Mouse (Mus musculus): ENCODE measurements at regions not wholly inside any gene's neighbourhood (a gene's known extent, or its start where the extent isn't known, plus 50 kb on each side); places are given as distances from the start of the nearest gene placed in this dataset.
"Not testable (repeated sequence)": the region's sequence is repeated elsewhere in the genome, so short reads cannot be mapped to it uniquely, and the experiment has no call there.

- DNase-seq (ENCODE audit: low read depth, low spot score), result no peak
Measured at GRCm38 (mm10) chr4:10670846-10671428, 203.4 kb upstream of the 2610301B20Rik start.

- no peak for DNase-seq (ENCODE audit: low read depth, low spot score)
Measured at GRCm38 (mm10) chr4:10691086-10691485, 183.2 kb upstream of the 2610301B20Rik start.

GRCm38 (mm10) chr4:10692860-10693259, 181.4 kb upstream of the 2610301B20Rik start:
- DNase-seq (ENCODE audit: low read depth, low spot score), result no peak

GRCm38 (mm10) chr4:10693446-10694105, 180.7 kb upstream of the 2610301B20Rik start:
- DNase-seq (ENCODE audit: low read depth, low spot score), result no peak

GRCm38 (mm10) chr4:10694106-10694748, 180.1 kb upstream of the 2610301B20Rik start:
- not testable (repeated sequence) for DNase-seq (ENCODE audit: low read depth, low spot score)

GRCm38 (mm10) chr4:10697225-10697836, 177.0 kb upstream of the 2610301B20Rik start:
- DNase-seq (ENCODE audit: low read depth, low spot score), result no peak

- DNase-seq (ENCODE audit: low read depth, low spot score), result no peak
Measured at GRCm38 (mm10) chr4:10698637-10699036, 175.7 kb upstream of the 2610301B20Rik start.

GRCm38 (mm10) chr4:10701479-10701878, 172.8 kb upstream of the 2610301B20Rik start:
- DNase-seq (ENCODE audit: low read depth, low spot score), result no peak

- DNase-seq (ENCODE audit: low read depth, low spot score), result no peak
Measured at GRCm38 (mm10) chr4:10703212-10703611, 171.1 kb upstream of the 2610301B20Rik start.

GRCm38 (mm10) chr4:10707016-10707657, 167.2 kb upstream of the 2610301B20Rik start:
- DNase-seq (ENCODE audit: low read depth, low spot score), result no peak

- no peak for DNase-seq (ENCODE audit: low read depth, low spot score)
Measured at GRCm38 (mm10) chr4:10707658-10708056, 166.6 kb upstream of the 2610301B20Rik start.

- DNase-seq (ENCODE audit: low read depth, low spot score), result no peak
Measured at GRCm38 (mm10) chr4:10711939-10712533, 162.3 kb upstream of the 2610301B20Rik start.

- DNase-seq (ENCODE audit: low read depth, low spot score), result no peak
Measured at GRCm38 (mm10) chr4:10723341-10723740, 151.0 kb upstream of the 2610301B20Rik start.

- DNase-seq (ENCODE audit: low read depth, low spot score), result no peak
Measured at GRCm38 (mm10) chr4:10727894-10728293, 146.4 kb upstream of the 2610301B20Rik start.

- no peak for DNase-seq (ENCODE audit: low read depth, low spot score)
Measured at GRCm38 (mm10) chr4:10745207-10745606, 129.1 kb upstream of the 2610301B20Rik start.

GRCm38 (mm10) chr4:10748816-10749215, 125.5 kb upstream of the 2610301B20Rik start:
- DNase-seq (ENCODE audit: low read depth, low spot score), result no peak

- DNase-seq (ENCODE audit: low read depth, low spot score), result not testable (repeated sequence)
Measured at GRCm38 (mm10) chr4:10750377-10751062, 123.8 kb upstream of the 2610301B20Rik start.

GRCm38 (mm10) chr4:10753176-10753575, 121.1 kb upstream of the 2610301B20Rik start:
- no peak for DNase-seq (ENCODE audit: low read depth, low spot score)

- DNase-seq (ENCODE audit: low read depth, low spot score), result no peak
Measured at GRCm38 (mm10) chr4:10759491-10759890, 114.8 kb upstream of the 2610301B20Rik start.

GRCm38 (mm10) chr4:10767676-10768075, 106.6 kb upstream of the 2610301B20Rik start:
- no peak for DNase-seq (ENCODE audit: low read depth, low spot score)

Measured in embryo, embryonic 11.5 days (tissue).